In the genomic region with DNA sequence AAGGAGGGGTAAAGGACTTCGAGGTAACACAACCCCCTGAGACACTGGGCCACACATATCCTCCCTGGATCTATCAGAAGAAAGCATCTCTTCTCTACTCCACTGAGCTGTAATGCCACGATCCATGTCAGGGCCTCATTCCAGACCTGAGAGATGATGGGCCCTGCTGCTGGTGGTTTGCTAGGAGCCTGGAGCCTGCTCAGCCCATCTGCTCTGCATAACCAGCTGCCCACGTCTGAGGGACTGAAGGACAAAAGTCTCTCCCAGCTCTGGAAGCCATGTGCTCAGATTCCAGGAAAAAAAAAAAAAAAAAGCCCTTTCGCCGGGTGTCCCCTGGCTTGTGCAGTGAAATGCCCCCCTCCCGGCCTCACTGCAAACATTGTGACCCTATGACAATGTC, we compare ENCODE assay signal across 35 mouse cellular contexts. TPM values are rescaled to one million over a fixed set of nuclear protein-coding genes. Genes with fewer than 3 reads are reported as not detected.
DNase-seq lines count a peak whose midpoint lies in the region; ATAC-seq and TF ChIP-seq lines count a peak whose summit lies in the region.
"Had no signal": no experiment of that assay in that cellular context is flagged by ENCODE, and none has a peak within 500 bp of the region (broad histone marks: within the 10 kb centered on the region; RNA-seq: fewer than 3 reads in every experiment).

No protein-coding gene starts in this region.

- TF ChIP-seq EP300 in liver, postnatal 0 days (IDR thresholded peaks at IDR 0.05; ENCODE audit: low read depth) = no peak

- no peak overlapping the region for H3K27ac ChIP-seq in liver, postnatal 0 days (ENCODE audit: low read depth)
- H3K27ac ChIP-seq in liver, embryonic 12.5 days = no peak overlapping the region
- H3K27ac ChIP-seq: embryonic facial prominence, embryonic 12.5 days; embryonic facial prominence, embryonic 15.5 days; hindbrain, embryonic 12.5 days; hindbrain, embryonic 15.5 days had no signal

- no peak for ATAC-seq in liver, postnatal 0 days
- ATAC-seq in liver, embryonic 12.5 days = no peak
- ATAC-seq: forebrain, embryonic 14.5 days; forebrain, postnatal 0 days; Patski had no signal

- no peak overlapping the region for H3K9ac ChIP-seq in liver, postnatal 0 days (replicated peaks)
- H3K9ac ChIP-seq in liver, embryonic 12.5 days = no peak overlapping the region
- H3K9ac ChIP-seq: embryonic facial prominence, embryonic 12.5 days; embryonic facial prominence, embryonic 15.5 days; forebrain, postnatal 0 days; hindbrain, embryonic 12.5 days; hindbrain, embryonic 15.5 days had no signal

- DNase-seq in heart, adult 11 months = peak; percentile 58
- no peak for DNase-seq in heart, adult 18-20 months
- DNase-seq in liver, postnatal 0 days = peak; percentile 1
- peak; percentile 19 to 29 for DNase-seq in right cerebral cortex, adult 2 months (ENCODE audit: low spot score in 2 of 2)
- DNase-seq in right cerebral cortex, postnatal 36 days (ENCODE audit: low spot score in 2 of 2) = no peak
- peak; percentile 60 for DNase-seq in brain, adult 2 months (ENCODE audit: low read depth, low spot score)
- no peak for DNase-seq in spleen, postnatal 36 days (ENCODE audit: low spot score in 2 of 2)
- DNase-seq: adrenal gland, postnatal 10 days; adrenal gland, postnatal 36 days; B cell, adult 2 months; cerebellum, adult 11 months; cerebellum, adult 2 months; cerebellum, adult 9-11 months; cerebellum, postnatal 25 days; forebrain, postnatal 0 days; gastrocnemius, postnatal 10 days; gastrocnemius, postnatal 36 days had no signal

- H3K9me3 ChIP-seq in liver, postnatal 0 days (ENCODE audit: low read length) = no peaks in the 10 kb centered on the region
- H3K9me3 ChIP-seq in liver, embryonic 12.5 days (replicated peaks) = no peaks in the 10 kb centered on the region
- H3K9me3 ChIP-seq: embryonic facial prominence, embryonic 12.5 days; embryonic facial prominence, embryonic 15.5 days; G1E; hindbrain, embryonic 15.5 days had no signal

- no peaks in the 10 kb centered on the region for H3K27me3 ChIP-seq in liver, postnatal 0 days (ENCODE audit: insufficient read depth, low read length)
- H3K27me3 ChIP-seq in liver, embryonic 12.5 days (replicated peaks) = peaks cover 18% of the 10 kb centered on the region
- H3K27me3 ChIP-seq: embryonic facial prominence, embryonic 12.5 days; embryonic facial prominence, embryonic 15.5 days; hindbrain, embryonic 15.5 days had no signal

- no peak for TF ChIP-seq CTCF in liver, postnatal 0 days (IDR thresholded peaks at IDR 0.05; ENCODE audit: low read depth)

- no peak overlapping the region for H3K4me3 ChIP-seq in liver, postnatal 0 days (ENCODE audit: low read depth, low read length)
- H3K4me3 ChIP-seq in liver, embryonic 12.5 days = no peak overlapping the region
- H3K4me3 ChIP-seq: embryonic facial prominence, embryonic 12.5 days; embryonic facial prominence, embryonic 15.5 days; hindbrain, embryonic 12.5 days; hindbrain, embryonic 15.5 days had no signal

- 70% methylated on average over 6 of the region's 6 CpGs for WGBS in liver, postnatal 0 days (ENCODE audit: insufficient replicate concordance)
- WGBS in liver, embryonic 12.5 days (ENCODE audit: insufficient replicate concordance) = 63% methylated on average over 6 of the region's 6 CpGs

- no peaks in the 10 kb centered on the region for H3K4me1 ChIP-seq in liver, postnatal 0 days (ENCODE audit: insufficient read depth)
- H3K4me1 ChIP-seq in liver, embryonic 12.5 days = no peaks in the 10 kb centered on the region
- H3K4me1 ChIP-seq: embryonic facial prominence, embryonic 12.5 days; embryonic facial prominence, embryonic 15.5 days; hindbrain, embryonic 12.5 days; hindbrain, embryonic 15.5 days had no signal

- H3K4me2 ChIP-seq in liver, postnatal 0 days (ENCODE audit: low read depth, low read length) = no peak overlapping the region
- H3K4me2 ChIP-seq in liver, embryonic 12.5 days = no peak overlapping the region
- H3K4me2 ChIP-seq: embryonic facial prominence, embryonic 12.5 days; embryonic facial prominence, embryonic 15.5 days; hindbrain, embryonic 12.5 days; hindbrain, embryonic 15.5 days had no signal

- no peaks in the 10 kb centered on the region for H3K36me3 ChIP-seq in liver, postnatal 0 days (replicated peaks; ENCODE audit: insufficient read depth, low read length)
- no peaks in the 10 kb centered on the region for H3K36me3 ChIP-seq in liver, embryonic 12.5 days
- H3K36me3 ChIP-seq: embryonic facial prominence, embryonic 12.5 days; embryonic facial prominence, embryonic 15.5 days; G1E; hindbrain, embryonic 12.5 days; hindbrain, embryonic 15.5 days had no signal

RNA-seq across cellular contexts. Expression of gene Theg, which starts 11.4 kb away (rescaled TPM):
- not detected for total RNA-seq in heart, adult 18-20 months (2021)
- not detected in 2 replicates for polyA plus RNA-seq in liver, postnatal 0 days (2015; fragmentation: Nextera tagmentation; extraction: Ambion mirVana)
- not detected in 2 replicates for polyA plus RNA-seq in liver, embryonic 12.5 days (2016; fragmentation: Nextera tagmentation; extraction: Ambion mirVana)
- total RNA-seq: adrenal gland, adult 18-20 months; adrenal gland, postnatal 10 days; adrenal gland, postnatal 36 days; CH12.LX; common myeloid progenitor, adult 5-6 weeks; forebrain, postnatal 0 days; G1E; gastrocnemius, adult 18-20 months; gastrocnemius, postnatal 10 days; gastrocnemius, postnatal 36 days; granulocyte monocyte progenitor cell, adult 5-6 weeks; heart, postnatal 25 days; hematopoietic stem cell, adult 5-6 weeks had no signal
- polyA plus RNA-seq: cerebellum, adult 2 months; embryonic facial prominence, embryonic 12.5 days; embryonic facial prominence, embryonic 15.5 days; forebrain, embryonic 11.5 days; forebrain, embryonic 14.5 days; forebrain, postnatal 0 days; G1E; heart, embryonic 14.5 days; heart, postnatal 0 days; hindbrain, embryonic 12.5 days; hindbrain, embryonic 15.5 days; Patski had no signal

RNA-seq across cellular contexts. Expression of gene Mier2, which starts 20.8 kb away (rescaled TPM):
- total RNA-seq in heart, adult 18-20 months (2021) = 10 to 100 TPM; 14.4 to 19.0 TPM
- 8.6 and 9.0 TPM in 2 replicates for polyA plus RNA-seq in liver, postnatal 0 days (2015; fragmentation: Nextera tagmentation; extraction: Ambion mirVana)
- 20.1 and 20.5 TPM in 2 replicates for polyA plus RNA-seq in liver, embryonic 12.5 days (2016; fragmentation: Nextera tagmentation; extraction: Ambion mirVana)
- total RNA-seq: G1E had no signal

RNA-seq across cellular contexts. Expression of gene C2cd4c, which starts 38.1 kb away (rescaled TPM):
- under 1 TPM in 1 of 2 experiments, not detected in 1; 0.10 TPM for total RNA-seq in heart, adult 18-20 months (2021)
- not detected in 2 replicates for polyA plus RNA-seq in liver, postnatal 0 days (2015; fragmentation: Nextera tagmentation; extraction: Ambion mirVana)
- polyA plus RNA-seq in liver, embryonic 12.5 days (2016; fragmentation: Nextera tagmentation; extraction: Ambion mirVana) = not detected in 2 replicates
- total RNA-seq: common myeloid progenitor, adult 5-6 weeks; G1E; granulocyte monocyte progenitor cell, adult 5-6 weeks; heart, postnatal 25 days had no signal
- polyA plus RNA-seq: embryonic facial prominence, embryonic 15.5 days; G1E; heart, embryonic 14.5 days; heart, postnatal 0 days; Patski had no signal

RNA-seq across cellular contexts. Expression of gene Plpp2, which starts 42.2 kb away (rescaled TPM):
- total RNA-seq in heart, adult 18-20 months (2021) = 1 to 10 TPM; 4.1 to 4.8 TPM
- polyA plus RNA-seq in liver, postnatal 0 days (2015; fragmentation: Nextera tagmentation; extraction: Ambion mirVana) = 32.7 and 38.8 TPM in 2 replicates
- 18.0 and 19.9 TPM in 2 replicates for polyA plus RNA-seq in liver, embryonic 12.5 days (2016; fragmentation: Nextera tagmentation; extraction: Ambion mirVana)
- total RNA-seq: G1E had no signal

Comparison
In these comparisons a context has a peak if more than half of its experiments do, and no peak if none do; other contexts are left out.
1. DNase-seq: peak in heart, adult 11 months (single experiment), liver, postnatal 0 days (single experiment), right cerebral cortex, adult 2 months (2 of 2) and brain, adult 2 months (single experiment); none in heart, adult 18-20 months (0 of 2), right cerebral cortex, postnatal 36 days (0 of 2) and spleen, postnatal 36 days (0 of 2).